Mouse (Mus musculus) midbrain, embryonic 11.5 days (tissue): ENCODE data around the gene Sox6. TPM values are rescaled to one million over a fixed set of nuclear protein-coding genes. Genes with fewer than 3 reads are reported as not detected.

ENCODE experiments used
- ATAC-seq: fragments of 200-750 bp; cut with Nextera tagmentation; 2 replicates; pipeline ENCODE4 v1.8.0; 2017; ENCODE audit warnings: moderate TSS enrichment, moderate library complexity; ENCODE audit not compliant: low FRiP score
- DNase-seq: peaks from one replicate; pipeline ENCODE4 v3.0.0; 2015; ENCODE audit warnings: low spot score; ENCODE audit errors: missing footprints
- H3K27ac ChIP-seq: fragments of 300-500 bp; sonication (generic); 2 replicates; pipeline ENCODE4 v1.5.1; 2014; ENCODE audit warnings: low read depth, low read length
- H3K27me3 ChIP-seq: fragments of 300-500 bp; sonication (generic); 2 replicates; pipeline ENCODE4 v1.6.1; 2014; ENCODE audit warnings: mild to moderate bottlenecking, low read length, moderate library complexity, mixed read lengths; ENCODE audit not compliant: control insufficient read depth, insufficient read depth
- H3K36me3 ChIP-seq: fragments of 300-500 bp; sonication (generic); 2 replicates; pipeline ENCODE4 v1.6.1; 2014; ENCODE audit warnings: mild to moderate bottlenecking, low read length, moderate library complexity, mixed read lengths; ENCODE audit not compliant: control insufficient read depth, insufficient read depth
- H3K4me1 ChIP-seq: fragments of 300-500 bp; sonication (generic); 2 replicates; pipeline ENCODE4 v1.6.1; 2014; ENCODE audit warnings: low read length; ENCODE audit not compliant: control insufficient read depth, insufficient read depth
- H3K4me2 ChIP-seq: fragments of 300-500 bp; sonication (generic); 2 replicates; pipeline ENCODE4 v1.6.1; 2014; ENCODE audit warnings: mild to moderate bottlenecking, moderate library complexity
- H3K4me3 ChIP-seq: fragments of 300-500 bp; sonication (generic); 2 replicates; pipeline ENCODE4 v1.5.1; 2014; ENCODE audit warnings: low read depth, low read length
- H3K9ac ChIP-seq: fragments of 300-500 bp; sonication (generic); 2 replicates; pipeline ENCODE4 v1.6.1; 2014; ENCODE audit warnings: low read length
- H3K9me3 ChIP-seq: fragments of 300-500 bp; sonication (generic); 2 replicates; pipeline ENCODE4 v1.6.1; 2016; ENCODE audit warnings: low read length; ENCODE audit not compliant: control insufficient read depth
- WGBS: fragments of 180-500 bp; shearing (Covaris S2); extraction: QIAGEN DNeasy Blood & Tissue Kit; methylation state at CpG from one replicate; pipeline ENCODE4 v1.1.7; 2014; 5-methylcytosine and 5-hydroxymethylcytosine counted together
- polyA plus RNA-seq: library from polyadenylated mRNA; unstranded; fragments of >200 nt; fragmentation: Nextera tagmentation; extraction: Ambion mirVana; gene quantifications from 2 replicates; pipeline ENCODE4 v1.2.1, GENCODE M21; 2014

Sox6 gene
- polyA plus RNA-seq, 1 experiment from 2014 or later: 42.7 TPM

DNA sequence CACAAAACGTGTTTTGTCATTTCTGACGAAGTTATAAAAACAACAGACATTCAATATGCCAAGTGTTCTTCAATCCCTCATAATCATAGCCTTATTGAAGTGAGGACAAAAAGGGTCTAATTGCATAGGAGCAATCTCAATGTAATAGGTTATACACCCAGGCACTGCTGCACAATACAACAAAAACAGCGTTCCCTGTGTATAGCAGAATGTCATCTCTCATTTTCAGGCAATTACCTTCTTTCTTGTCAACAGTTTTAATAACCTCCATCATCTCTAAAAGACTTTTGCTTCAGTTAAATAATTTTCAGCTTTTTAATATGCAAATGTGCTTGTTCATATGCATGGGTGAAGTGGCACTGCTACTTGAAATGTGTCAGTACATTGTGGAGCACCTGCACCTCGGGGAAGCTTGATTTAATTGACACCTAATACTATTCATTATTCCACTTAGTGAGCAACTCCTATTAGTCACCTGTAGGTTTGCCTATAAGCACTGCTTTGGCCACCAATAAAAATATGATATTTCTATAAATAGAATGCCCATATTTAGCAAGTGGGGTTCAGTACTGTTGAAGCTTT lies 292.8 kb downstream of the Sox6 start:
- H3K4me1 ChIP-seq: peaks cover 9% of the 10 kb centered on the region
- no peak overlapping the region for H3K9ac ChIP-seq
- DNase-seq (no peak), ATAC-seq (no peak)
- no peaks in the 10 kb centered on the region for H3K27me3 ChIP-seq
- H3K9me3 ChIP-seq: no peaks in the 10 kb centered on the region
- no peak overlapping the region for H3K4me2 ChIP-seq
- no peak overlapping the region for H3K4me3 ChIP-seq
- no peaks in the 10 kb centered on the region for H3K36me3 ChIP-seq
- H3K27ac ChIP-seq: no peak overlapping the region
- 83% methylated on average over 4 of the region's 4 CpGs for WGBS

DNA sequence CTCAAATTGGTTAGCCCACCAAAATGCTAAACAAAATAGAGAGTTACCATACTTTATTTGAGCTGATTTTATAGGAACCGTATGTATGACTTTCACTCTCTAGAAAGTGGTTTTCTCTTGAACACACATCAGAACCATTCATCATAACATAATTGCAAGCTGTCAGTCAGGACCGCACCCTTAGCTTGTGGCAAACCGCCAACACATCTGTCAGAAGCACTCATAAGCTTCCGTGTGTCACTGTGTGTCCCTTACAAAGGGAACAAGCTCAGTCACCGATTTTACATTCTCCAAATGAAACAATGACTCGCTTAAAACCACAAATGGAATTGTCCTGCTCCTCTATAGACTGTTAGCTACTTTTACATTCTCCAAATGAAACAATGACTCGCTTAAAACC lies 304.5 kb downstream of the Sox6 start:
- 78% methylated on average over 7 of the region's 7 CpGs for WGBS

DNA sequence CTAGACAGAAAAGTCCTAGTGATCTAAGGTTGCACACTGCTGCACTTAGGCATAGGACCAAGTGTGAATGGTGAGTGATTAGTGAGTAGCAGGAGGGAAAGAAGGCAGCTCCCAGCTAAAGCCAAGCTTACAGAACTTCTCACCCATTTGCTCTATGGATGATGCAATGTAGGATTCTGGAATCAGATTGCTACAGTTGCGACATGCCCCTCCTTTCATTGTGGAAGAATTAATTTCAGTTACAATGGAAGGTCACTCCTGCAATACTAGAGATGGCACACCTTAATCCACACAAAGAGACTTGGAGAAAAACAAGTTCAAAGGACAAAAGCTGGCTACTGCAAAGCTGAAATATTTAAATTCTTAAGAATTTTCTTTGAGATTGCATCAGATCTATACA lies 305.8 kb downstream of the Sox6 start:
- 38% methylated on average over 1 of the region's 1 CpGs for WGBS
- DNase-seq (peak; percentile 67), ATAC-seq (no peak)
- H3K27me3 ChIP-seq: no peaks in the 10 kb centered on the region
- no peak overlapping the region for H3K27ac ChIP-seq
- no peaks in the 10 kb centered on the region for H3K9me3 ChIP-seq
- no peaks in the 10 kb centered on the region for H3K4me1 ChIP-seq
- H3K4me2 ChIP-seq: no peak overlapping the region
- H3K9ac ChIP-seq: no peak overlapping the region
- no peak overlapping the region for H3K4me3 ChIP-seq
- H3K36me3 ChIP-seq: no peaks in the 10 kb centered on the region

More for the DNA sequence above, 304.5 kb downstream of the Sox6 start:
- H3K27me3 ChIP-seq: no peaks in the 10 kb centered on the region
- H3K27ac ChIP-seq: no peak overlapping the region
- no peak overlapping the region for H3K4me3 ChIP-seq
- ATAC-seq (no peak), DNase-seq (no peak)
- H3K4me1 ChIP-seq: no peaks in the 10 kb centered on the region
- H3K4me2 ChIP-seq: no peak overlapping the region
- no peak overlapping the region for H3K9ac ChIP-seq
- no peaks in the 10 kb centered on the region for H3K36me3 ChIP-seq
- no peaks in the 10 kb centered on the region for H3K9me3 ChIP-seq

GRCm38 (mm10) chr7:115726776-115727175 lies 311.8 kb downstream of the Sox6 start:
- no peak overlapping the region for H3K27ac ChIP-seq
- no peak for ATAC-seq
- H3K4me3 ChIP-seq: no peak overlapping the region
- H3K9me3 ChIP-seq: no peaks in the 10 kb centered on the region
- no peaks in the 10 kb centered on the region for H3K36me3 ChIP-seq
- DNase-seq: no peak
- no peaks in the 10 kb centered on the region for H3K27me3 ChIP-seq
- no peak overlapping the region for H3K9ac ChIP-seq
- H3K4me1 ChIP-seq: peaks cover 11% of the 10 kb centered on the region
- 80% methylated on average over 2 of the region's 2 CpGs for WGBS
- H3K4me2 ChIP-seq: no peak overlapping the region

DNA sequence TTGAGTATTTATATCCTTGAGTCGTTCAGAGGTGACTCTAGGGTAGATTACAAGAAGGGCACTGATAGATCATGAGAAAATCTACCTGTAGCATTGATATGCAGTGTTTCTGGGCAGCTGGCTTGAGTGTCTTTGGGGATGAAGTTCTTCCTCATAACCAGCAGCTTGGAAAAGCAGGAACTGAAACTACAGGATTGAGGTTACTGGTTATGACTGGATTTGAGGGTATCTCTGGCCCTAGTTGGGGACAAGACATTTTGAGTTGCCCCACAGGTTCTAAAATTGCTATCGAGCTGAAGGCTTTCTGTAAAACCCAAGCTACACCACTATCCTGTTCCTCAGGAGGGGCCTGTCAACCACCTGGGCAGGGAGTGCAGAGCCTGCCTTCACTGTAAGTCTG lies 314.2 kb downstream of the Sox6 start:
- Histone ChIP-seq H3K4me3 (no peak overlapping the region), H3K27ac (no peak overlapping the region), H3K36me3 (no peaks in the 10 kb centered on the region), H3K4me2 (no peak overlapping the region), H3K4me1 (peaks cover 22% of the 10 kb centered on the region), H3K27me3 (no peaks in the 10 kb centered on the region), H3K9me3 (no peaks in the 10 kb centered on the region), H3K9ac (no peak overlapping the region)
- WGBS: 80% methylated on average over 2 of the region's 2 CpGs
- DNase-seq (peak; percentile 39), ATAC-seq (no peak)

DNA sequence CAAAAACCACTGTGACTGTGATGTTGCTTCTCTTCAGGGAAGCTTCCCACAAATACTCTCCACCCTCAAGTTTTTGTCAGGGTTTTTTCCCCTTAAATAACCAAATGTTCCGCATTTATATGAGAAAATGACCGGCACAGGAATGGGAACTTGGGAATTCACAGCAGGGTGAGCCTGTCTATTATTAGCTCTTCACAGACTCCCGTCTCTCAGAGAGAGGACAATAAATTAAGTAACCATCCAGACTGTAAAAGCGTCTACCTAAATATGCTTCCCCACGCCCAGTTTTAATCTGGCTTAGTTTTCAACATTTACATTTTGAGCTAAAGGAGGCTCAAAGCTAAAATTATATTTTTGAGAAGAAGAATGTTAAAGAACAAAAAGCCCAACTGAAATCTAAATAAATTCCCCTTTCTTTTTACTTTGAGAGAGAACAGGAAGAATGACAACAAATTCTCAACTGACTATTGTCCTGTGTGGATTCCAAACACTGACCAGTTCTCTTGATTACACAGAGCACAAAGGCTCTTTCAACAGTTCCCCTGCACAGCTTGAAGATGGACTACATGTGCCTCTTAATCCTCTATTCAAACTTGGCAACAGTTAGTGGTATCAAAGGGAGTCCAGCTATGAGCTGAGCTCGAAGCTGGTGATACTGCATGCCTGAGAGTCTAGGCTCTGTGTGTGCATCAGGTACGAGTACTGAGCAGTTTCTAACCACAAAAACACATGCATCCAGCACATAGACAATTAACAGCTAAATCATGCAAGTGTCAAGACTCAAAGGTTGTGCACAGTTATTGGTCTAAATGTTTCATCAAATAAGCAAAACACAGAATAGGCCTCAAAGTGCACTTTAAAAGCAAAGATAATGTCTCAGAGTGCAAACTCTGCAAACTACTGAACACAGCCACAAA lies 316.7 kb downstream of the Sox6 start:
- Histone ChIP-seq H3K27ac (peak overlapping the region; percentile 64), H3K4me1 (peaks cover 22% of the 10 kb centered on the region), H3K4me2 (no peak overlapping the region), H3K36me3 (no peaks in the 10 kb centered on the region), H3K9me3 (no peaks in the 10 kb centered on the region), H3K27me3 (no peaks in the 10 kb centered on the region), H3K9ac (no peak overlapping the region), H3K4me3 (no peak overlapping the region)
- DNase-seq (peak; percentile 93), ATAC-seq (peak; percentile 95)
- 6% methylated on average over 7 of the region's 7 CpGs for WGBS

GRCm38 (mm10) chr7:115719791-115720190 lies 318.8 kb downstream of the Sox6 start:
- Histone ChIP-seq H3K27ac (no peak overlapping the region), H3K27me3 (no peaks in the 10 kb centered on the region), H3K9ac (no peak overlapping the region), H3K9me3 (no peaks in the 10 kb centered on the region), H3K36me3 (no peaks in the 10 kb centered on the region), H3K4me2 (no peak overlapping the region), H3K4me3 (no peak overlapping the region), H3K4me1 (peaks cover 22% of the 10 kb centered on the region)
- no peak for DNase-seq
- ATAC-seq: no peak
- 94% methylated on average over 3 of the region's 3 CpGs for WGBS

GRCm38 (mm10) chr7:115706141-115706540 lies 332.5 kb downstream of the Sox6 start:
- ATAC-seq: no peak
- WGBS: 38% methylated on average over 2 of the region's 2 CpGs
- Histone ChIP-seq H3K9ac (no peak overlapping the region), H3K4me3 (no peak overlapping the region), H3K9me3 (no peaks in the 10 kb centered on the region), H3K27me3 (no peaks in the 10 kb centered on the region), H3K4me1 (peaks cover 8% of the 10 kb centered on the region), H3K27ac (no peak overlapping the region), H3K4me2 (no peak overlapping the region), H3K36me3 (no peaks in the 10 kb centered on the region)
- peak; percentile 85 for DNase-seq

- H3K27ac ChIP-seq: no peak overlapping the region
- ATAC-seq (no peak), DNase-seq (peak; percentile 82)
- 83% methylated on average over 1 of the region's 1 CpGs for WGBS
- H3K9ac ChIP-seq: no peak overlapping the region
- H3K36me3 ChIP-seq: no peaks in the 10 kb centered on the region
- H3K27me3 ChIP-seq: no peaks in the 10 kb centered on the region
- H3K4me3 ChIP-seq: no peak overlapping the region
- H3K4me1 ChIP-seq: peaks cover 3% of the 10 kb centered on the region; the same call in 1 of the 2 replicates
- H3K4me2 ChIP-seq: no peak overlapping the region
- H3K9me3 ChIP-seq: no peaks in the 10 kb centered on the region
These were observed 340.5 kb downstream of the Sox6 start for GRCm38 (mm10) chr7:115698105-115698504.
